Mouse (Mus musculus): ENCODE results near the gene Eprs.

DNA sequence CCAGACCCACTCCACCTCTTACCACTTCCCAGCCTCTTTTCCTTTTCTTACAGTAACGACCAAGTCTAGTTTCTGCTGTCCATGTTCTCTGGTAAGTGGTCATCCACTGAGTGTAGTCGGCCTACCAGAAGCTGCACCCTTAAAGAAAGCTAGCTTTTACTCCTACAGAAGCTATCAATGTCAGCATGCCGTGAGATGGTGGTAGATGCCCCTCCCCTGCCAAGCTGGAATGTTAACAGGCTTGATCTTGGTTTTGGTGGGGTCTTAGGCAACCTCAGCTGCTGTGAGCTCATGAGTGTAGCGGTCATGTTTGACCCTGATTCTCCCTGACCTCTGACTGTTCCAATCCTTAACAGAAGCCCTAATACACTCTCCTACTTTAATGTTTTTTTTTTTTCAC is 4.6 kb upstream of the Eprs start:
- TF ChIP-seq GATA2 (IDR thresholded peaks at IDR 0.05; ENCODE audit: borderline replicate concordance, low read depth, low read length), result no peak
- no peak for TF ChIP-seq CTCF (IDR thresholded peaks at IDR 0.05; ENCODE audit: low read depth, low read length)

Data from G1E (cell line).